Mouse (Mus musculus): ENCODE measurements around the gene Cdc25b.

GRCm38 (mm10) chr2:131204410-131204981 lies 17.7 kb downstream of the Cdc25b start:
- TF ChIP-seq GABPA (IDR thresholded peaks at IDR 0.05; ENCODE audit: low read depth, low read length) (no peak), CTCF (IDR thresholded peaks at IDR 0.05 in 2 of 3, conservative IDR thresholded peaks at IDR 0.05 in 1 of 3; ENCODE audit: control insufficient read depth in 1 of 3, insufficient read depth in 1 of 3, low read depth in 2 of 3, low read length in 3 of 3, poor library complexity in 1 of 3, severe bottlenecking in 1 of 3) (no peak)
